Mouse (Mus musculus) kidney, postnatal 10 days (tissue): ENCODE measurements around the gene Tex22.

Experiments used
- DNase-seq: peaks from one replicate; pipeline ENCODE4 v3.0.0; 2021; ENCODE audit warnings: mixed read lengths

Gene Tex22

GRCm38 (mm10) chr12:113060178-113060577, 14.1 kb upstream of the Tex22 start:
- DNase-seq = no peak

- no peak for DNase-seq
These were observed 12.7 kb upstream of the Tex22 start for GRCm38 (mm10) chr12:113061606-113062005.

DNA sequence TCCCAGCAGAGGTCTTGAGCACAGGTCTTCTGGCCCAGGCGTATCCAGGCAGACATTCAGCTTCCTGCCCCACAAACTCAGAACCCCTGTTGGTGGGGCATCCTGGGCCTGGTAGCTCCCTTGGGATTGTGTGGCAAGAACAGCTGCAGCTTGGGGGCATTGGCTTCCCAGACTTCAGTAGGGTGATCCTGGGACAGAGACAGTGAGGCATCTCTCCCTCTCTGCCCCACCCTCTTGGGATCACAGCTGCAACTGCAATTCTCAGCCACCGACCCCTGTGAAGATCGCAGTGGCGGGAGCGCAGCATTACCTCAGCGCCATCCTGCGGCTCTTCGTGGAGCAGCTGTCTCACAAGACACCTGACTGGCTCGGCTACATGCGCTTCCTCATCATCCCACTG, 12.1 kb upstream of the Tex22 start:
- no peak for DNase-seq

DNA sequence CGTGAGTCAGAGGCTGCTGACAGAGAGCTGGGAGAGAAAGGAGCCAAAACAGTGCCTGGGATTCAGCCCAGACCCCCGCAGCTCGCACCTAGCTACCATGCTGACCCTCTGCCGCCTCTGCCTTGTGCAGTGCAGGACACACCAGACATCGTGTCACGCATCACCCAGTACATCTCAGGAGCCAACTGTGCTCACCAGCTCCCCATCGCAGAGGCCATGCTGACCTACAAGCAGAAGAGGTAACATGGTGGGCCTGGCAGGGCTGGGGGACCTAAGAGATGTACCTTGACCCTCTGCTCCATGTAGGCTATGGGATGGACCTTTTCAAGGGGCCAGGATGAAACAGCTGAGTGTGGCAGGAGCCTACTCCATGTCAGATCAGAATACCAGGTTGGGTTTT, 10.6 kb upstream of the Tex22 start:
- no peak for DNase-seq

DNA sequence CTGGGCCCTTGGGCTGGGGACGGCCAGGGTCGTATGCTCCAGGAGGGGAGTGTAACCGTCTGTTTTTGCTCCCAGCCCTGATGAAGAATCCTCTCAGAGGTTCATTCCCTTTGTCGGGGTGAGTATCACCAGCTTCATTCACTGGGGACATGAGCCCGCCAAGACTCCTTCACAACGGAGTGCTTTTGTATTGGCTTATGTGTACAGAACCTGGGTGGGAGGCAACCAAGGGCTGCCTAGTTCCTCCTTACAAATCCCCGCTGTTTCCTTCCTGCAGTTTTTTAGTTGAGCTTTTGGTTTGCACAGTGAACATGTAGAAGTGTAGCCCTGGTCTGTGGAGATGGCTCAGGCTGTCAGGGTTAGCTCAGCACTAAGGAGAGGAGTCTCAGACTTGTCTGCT, 6.3 kb upstream of the Tex22 start:
- DNase-seq = no peak

GRCm38 (mm10) chr12:113069389-113069788, 4.9 kb upstream of the Tex22 start:
- no peak for DNase-seq

- no peak for DNase-seq
These were observed 3.0 kb upstream of the Tex22 start for GRCm38 (mm10) chr12:113071321-113071720.

- no peak for DNase-seq
These were observed 2.5 kb upstream of the Tex22 start for GRCm38 (mm10) chr12:113071827-113072226.

DNA sequence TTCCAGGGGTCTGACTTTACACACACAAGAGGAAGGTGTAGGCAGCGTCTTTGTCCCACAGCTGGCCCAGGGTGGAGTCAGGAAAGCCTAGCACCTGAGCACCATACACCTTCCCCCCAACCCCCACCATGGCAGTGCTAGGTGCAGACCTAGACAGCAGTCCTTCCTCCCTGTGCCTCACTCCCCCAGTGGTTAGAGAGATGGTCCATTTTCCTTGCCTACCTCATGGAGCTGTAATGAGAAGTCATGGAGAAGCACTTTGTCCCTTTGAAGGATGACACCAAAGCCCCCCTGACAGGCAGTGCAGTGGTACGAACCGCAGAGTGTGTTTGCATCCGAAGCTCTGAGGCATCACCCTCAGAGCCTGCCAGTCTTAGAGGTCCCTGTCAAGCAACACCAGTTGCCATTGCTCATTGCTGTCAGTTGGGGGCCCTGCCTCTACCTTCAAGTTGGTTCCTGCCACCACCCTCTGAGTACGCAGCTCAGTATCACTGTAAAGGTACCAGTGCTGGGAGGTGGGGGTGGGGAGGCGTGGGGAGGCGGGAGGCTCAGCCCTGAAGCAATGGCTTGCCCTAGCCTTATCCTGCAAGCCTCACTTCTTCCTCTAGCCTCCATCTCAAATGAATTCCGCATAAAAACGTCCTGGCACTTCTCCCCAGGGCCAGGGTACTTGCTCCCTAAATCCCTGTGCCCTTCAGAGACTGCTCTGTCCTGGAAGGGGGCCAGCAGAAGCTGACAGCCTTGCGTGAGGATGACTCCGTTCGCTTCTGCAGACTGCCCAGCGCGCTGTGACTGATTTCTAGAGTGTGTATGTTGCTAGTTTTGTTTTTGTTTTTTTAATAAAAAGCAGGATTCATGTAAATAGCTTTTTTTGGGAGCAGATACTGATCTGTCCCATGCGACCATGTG, 628 bp upstream of the Tex22 start:
- peak; percentile 64 for DNase-seq

DNA sequence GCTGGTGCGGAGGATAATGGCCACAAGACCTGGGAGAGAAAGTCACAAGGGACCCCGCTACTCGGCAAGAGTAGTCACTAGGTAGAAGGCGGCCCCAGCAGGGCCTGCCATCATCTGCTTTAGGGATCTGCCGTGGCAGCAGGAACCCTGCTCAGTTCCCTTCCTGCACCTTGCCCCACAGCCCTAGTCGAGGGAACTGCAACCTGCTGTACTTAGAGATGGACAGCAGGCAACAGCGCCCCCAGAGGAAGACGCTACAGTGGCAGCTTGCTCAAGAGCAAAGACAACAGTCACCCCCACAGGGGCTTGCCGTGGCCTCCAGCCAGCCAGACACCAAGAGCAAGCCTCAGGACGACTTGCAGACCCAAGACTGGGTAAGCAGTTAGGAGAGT, 757 bp downstream of the Tex22 start:
- peak; percentile 93 for DNase-seq

DNA sequence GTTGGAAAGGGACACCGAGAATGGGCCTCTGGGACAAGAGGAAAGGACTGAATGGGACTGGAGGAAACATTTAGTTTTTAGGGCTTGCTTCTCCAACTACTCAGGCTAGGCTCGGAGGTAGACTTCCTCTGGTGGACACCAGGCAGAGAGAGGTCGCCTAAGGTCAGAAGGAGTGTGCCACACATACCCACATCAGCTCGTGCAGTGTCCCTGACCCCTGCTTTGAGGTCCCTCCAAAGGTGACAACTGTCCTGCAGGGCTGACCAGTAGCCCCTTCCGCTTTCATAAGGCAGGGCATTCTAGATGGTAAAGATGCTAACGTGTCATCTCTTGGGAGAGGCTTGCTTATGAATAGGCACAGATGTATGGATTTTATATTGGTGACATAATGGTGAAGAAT, 1.2 kb downstream of the Tex22 start:
- DNase-seq = no peak

- DNase-seq = no peak
These were observed 13.0 kb downstream of the Tex22 start for GRCm38 (mm10) chr12:113087276-113087675.

- no peak for DNase-seq
These were observed 13.7 kb downstream of the Tex22 start for GRCm38 (mm10) chr12:113088026-113088425.

DNA sequence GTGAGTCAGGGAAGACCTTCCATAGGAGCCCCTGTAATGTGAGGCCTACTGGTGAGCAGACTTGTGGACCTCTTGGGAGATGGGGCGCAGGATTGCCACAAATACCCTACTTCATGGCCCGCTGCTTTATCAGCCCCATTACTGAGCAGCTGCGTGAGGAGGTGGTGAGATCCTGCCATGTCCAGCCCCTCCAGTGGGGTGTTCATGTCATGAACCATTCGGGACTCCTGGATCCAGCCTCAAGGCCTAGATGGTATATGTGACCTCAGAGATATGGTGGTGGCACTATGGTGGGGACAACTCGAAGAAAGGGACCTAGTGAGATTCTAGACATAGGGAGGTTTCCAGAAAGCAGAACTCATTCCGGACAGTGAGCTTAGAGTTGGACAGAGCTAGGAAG, 14.8 kb downstream of the Tex22 start:
- no peak for DNase-seq

- peak; percentile 31 for DNase-seq
These were observed 15.8 kb downstream of the Tex22 start for GRCm38 (mm10) chr12:113090053-113090452.

DNA sequence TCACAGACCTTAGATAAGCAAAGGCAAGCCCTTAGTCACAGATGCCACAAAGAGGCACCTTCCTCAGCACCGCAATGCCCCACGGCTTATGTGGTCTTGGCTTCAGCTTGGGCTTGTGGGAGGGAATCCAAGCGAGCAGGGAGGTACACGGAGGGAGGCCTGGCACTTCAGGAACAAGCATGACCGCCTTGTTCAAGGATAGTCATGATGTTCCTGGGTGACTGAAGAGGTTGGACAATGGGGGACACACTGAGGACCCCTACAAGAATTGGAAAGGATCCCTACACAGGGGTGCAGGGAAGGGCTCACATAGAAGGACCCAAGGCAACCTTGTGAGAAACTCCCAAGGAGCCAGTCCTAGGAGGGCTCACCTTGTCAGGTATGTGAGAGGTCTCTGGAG, 22.7 kb downstream of the Tex22 start:
- DNase-seq = no peak

DNA sequence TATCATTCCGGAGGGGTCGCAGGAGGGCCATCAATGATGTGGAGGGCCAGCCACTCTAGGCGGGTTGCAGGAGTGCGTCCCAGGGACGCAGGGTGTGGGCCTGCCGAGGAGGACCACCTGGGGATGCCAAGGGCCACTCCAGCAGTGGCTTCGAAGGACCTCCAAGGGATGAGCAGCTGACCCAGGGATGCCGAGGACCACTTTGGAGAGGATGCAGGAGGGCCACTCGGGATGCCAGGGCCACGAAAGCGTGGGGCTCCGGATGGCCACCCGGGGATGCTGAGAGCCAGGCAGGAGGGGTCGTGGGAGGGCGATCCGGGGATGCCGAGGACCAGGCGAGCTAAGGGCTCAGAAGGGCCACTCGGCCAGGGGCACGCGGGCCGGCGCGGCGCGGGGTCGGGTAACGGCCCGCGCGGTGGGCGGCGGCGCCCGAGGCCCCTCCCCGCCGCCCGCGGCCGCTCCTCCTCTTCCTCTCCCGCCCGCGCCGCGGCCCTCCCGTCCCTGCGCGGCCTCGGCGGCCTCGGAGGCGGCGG, 23.5 kb downstream of the Tex22 start, which contains the start of gene Mta1:
TSS of gene Mta1 (plus strand) at position 530 of the 533 bp plus-strand sequence.
- peak; percentile 78 for DNase-seq

- peak; percentile 50 for DNase-seq
These were observed 24.3 kb downstream of the Tex22 start for GRCm38 (mm10) chr12:113098530-113099151.

DNA sequence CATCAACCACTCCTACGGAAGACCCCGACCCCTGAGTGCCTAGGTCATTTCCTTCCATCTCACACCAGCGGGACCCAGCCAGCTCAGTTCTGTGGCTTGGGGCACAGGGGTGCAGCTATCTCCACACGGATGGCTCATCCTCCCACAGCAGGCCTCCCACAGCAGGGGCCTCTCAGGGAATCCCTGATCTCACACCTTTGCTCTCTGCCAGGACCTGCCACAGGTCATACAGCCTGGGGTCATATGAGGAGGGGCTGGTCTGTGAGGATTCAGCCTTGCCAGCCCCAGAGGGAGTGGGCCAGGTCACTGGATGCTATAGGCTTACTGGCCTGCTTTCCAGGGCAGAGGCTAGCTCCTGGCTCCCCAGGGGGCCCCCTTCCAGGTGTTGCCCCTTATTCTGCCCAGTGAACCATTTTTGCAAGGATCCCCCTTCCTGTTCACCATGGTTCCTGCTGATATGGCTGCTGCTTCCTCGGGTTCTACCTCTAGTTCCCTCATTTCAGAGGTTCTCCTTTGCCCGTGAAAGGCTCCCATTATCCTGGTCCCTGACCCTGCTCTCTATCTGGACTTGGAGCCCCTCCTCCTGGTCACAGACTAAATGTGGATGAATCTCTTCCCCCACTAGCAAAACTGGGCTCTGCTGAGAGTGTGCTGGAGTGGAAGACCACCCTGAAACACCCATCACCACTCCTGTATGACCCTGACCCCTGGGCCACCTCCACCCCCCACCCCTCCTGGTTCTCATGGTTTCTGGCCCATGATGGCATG, 25.4 kb downstream of the Tex22 start:
- no peak for DNase-seq

- DNase-seq = no peak
These were observed 26.3 kb downstream of the Tex22 start for GRCm38 (mm10) chr12:113100448-113101076.

- DNase-seq = no peak
These were observed 27.1 kb downstream of the Tex22 start for GRCm38 (mm10) chr12:113101251-113101960.

GRCm38 (mm10) chr12:113102461-113102860, 28.2 kb downstream of the Tex22 start:
- peak; percentile 81 for DNase-seq
